Mouse (Mus musculus) megakaryocyte-erythroid progenitor cell, adult 5-6 weeks (primary cell): ENCODE measurements around the gene Sh3bp5. TPM values are rescaled to one million over a fixed set of nuclear protein-coding genes. Genes with fewer than 3 reads are reported as not detected.
A peak's percentile ranks its signal among the peaks of the same experiment; 100 is the strongest.
"Not testable (repeated sequence)": the region's sequence is repeated elsewhere in the genome, so short reads cannot be mapped to it uniquely, and the experiment has no call there.

Experiments
- ATAC-seq: replicated peaks from 2 replicates; pipeline ENCODE4 v1.8.0; 2016; ENCODE audit warnings: mild to moderate bottlenecking, inconsistent platforms; ENCODE audit not compliant: severe bottlenecking, poor library complexity, low FRiP score, low TSS enrichment
- total RNA-seq, 2 experiments: library from RNA; stranded (forward) in 1 of 2; stranded (reverse) in 1 of 2; fragments of 200-1000, 215-1000 nt in 1 of 2; fragments of >200 nt in 1 of 2; fragmentation: Nextera tagmentation in 1 of 2; gene quantifications; 2 replicates each; pipeline ENCODE4 v1.2.3; 2014 to 2017

The Sh3bp5 gene
- 1.1 and 2.3 TPM in 2 replicates for total RNA-seq (2014; fragmentation: Nextera tagmentation)
- 1.1 and 1.3 TPM in 2 replicates for total RNA-seq (2017)

DNA sequence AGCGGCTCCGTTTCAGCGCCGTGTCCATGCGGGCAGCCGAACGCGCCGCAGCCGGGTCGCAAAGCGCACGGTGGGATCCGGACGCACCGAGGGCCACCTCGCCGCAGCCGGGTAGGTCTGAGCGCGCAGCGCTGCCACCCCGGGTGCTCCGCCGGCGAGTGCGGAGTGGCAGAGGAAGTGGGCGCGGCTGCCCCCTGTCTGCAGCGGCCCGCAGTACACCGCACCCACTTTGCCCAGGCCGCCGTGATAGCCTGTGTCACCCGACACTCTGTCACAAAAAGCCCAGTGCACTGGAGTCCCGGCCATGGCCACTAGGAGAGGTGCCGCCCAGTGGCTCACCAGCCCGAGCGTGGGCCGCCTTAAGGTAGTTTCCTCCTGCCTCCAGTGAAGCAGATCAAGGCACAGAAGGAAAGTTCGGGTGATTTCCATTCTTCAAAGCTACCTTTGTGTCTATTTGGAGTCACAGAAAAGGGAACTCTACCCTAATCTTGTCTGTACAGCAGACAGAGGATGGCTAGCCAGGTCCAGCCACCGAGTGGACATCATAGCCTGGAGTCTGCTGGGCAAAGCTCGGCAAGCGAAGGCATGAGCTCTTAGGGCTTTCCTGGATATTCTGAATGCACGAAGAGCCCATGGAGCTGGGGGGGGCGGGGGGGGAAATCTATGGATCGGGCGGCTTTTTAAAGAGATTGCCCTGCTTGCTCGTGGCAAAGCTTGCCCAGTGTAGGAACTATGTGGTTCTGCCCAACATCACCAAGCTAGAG lies at the start of gene Sh3bp5:
Gene Sh3bp5, minus strand, starts transcription at position 149 of the 764 bp plus-strand sequence.
- peak; percentile 97 for ATAC-seq

DNA sequence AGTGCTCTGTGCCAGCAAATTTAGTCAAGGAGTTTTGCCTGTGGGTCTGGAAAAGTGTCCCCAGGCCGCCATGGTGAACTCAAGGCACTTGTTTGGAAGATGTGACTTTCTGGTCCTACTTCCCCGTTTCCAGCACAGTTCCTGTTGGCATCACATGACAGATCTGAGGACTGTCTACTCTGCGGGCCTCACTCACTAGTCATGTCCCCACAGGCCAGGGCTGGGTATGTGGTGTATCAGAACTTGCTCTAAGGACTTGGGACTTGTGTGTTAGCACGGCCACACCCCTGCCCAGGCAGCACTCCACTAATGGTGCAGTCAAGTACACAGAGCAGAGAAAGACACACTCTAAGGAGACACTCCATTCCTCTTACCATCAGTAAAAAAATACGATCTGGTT lies 46.5 kb upstream of the Sh3bp5 start:
- ATAC-seq: no peak

DNA sequence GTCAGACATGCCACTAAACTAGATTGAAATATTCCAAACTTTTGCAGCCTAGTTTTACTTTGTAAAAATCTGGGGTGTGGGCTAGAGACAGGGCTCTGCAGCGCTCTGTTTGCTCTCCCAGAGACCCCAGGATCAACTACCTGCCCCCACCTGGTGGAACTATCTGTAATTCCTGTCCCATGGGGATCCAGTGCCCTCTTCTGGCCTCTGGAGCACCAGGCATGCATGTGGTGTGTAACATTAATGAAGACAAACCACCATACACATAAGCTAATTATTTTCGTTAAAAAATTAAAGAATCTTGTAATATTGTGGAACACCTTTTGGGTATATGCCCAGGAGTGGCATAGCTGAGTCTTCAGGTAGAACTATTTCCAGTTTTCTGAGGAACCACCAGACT lies 37.4 kb upstream of the Sh3bp5 start:
- no peak for ATAC-seq

DNA sequence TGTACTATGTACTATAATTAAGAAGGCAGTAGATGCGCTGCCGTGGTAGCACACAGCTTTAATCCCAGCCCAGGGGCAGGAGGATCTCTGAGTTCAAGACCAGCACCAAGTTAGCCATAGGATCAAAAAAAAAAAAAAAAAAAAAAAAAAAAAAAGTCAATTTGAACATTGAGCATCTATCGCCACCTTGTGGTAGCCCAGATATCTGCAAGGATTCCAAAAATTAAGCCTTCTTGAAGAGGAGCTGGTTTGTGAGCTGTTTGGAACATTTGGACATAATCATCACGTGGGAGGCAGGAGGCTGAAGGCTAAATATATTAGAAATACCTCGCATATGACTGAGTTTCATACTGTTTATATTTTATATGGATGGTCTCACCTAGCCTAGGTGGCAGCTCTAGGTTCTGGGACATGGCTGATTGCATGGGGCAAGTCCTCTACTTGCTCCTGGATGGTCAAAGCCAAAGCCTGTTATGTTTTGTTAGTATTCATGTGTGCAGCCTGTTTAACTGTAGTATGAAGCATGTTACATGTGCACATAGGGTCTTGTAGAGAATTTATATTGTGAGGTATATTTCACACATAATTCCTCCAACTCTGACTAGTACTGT lies 36.7 kb upstream of the Sh3bp5 start:
- ATAC-seq: 0 out of 2 replicates have a peak, but pooled peaks have one; percentile 47

DNA sequence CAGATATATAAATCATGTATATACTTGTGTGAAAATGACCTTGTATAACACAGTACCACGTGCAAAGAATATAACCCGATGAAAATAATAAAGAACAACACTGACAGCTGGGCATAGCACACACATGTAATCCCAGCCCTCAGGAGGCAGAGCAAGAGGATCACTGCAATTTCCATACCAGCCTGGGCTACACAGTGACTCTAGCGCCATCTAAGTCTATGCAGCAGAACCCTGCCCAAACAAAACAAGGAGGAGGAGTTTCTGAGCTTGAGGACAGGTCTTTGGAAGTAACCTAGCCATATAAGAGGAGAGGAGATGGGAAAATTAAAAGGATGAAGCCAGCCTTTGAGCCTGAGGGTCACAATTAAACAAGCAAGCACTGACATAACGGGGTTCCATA lies 33.8 kb upstream of the Sh3bp5 start:
- ATAC-seq: no peak

DNA sequence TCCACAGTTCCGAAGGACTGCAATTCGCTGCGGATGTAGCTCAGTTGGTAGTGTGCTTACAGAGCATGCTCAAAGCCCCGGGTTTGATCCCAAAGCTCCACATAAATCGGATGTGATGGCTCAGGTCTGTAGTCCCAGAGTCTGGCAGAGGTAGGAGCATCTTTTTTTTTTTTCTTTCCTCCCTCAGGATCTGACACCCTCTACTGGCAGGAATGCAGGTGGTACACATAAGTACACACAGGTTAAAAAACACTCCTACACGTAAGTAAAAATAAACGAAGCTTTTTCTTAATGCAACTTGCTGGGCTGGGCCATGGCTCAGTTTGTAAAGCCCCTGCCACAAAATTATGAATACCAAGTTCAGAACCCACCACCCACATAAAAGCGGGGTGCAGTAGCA lies 28.3 kb upstream of the Sh3bp5 start:
- no peak for ATAC-seq

DNA sequence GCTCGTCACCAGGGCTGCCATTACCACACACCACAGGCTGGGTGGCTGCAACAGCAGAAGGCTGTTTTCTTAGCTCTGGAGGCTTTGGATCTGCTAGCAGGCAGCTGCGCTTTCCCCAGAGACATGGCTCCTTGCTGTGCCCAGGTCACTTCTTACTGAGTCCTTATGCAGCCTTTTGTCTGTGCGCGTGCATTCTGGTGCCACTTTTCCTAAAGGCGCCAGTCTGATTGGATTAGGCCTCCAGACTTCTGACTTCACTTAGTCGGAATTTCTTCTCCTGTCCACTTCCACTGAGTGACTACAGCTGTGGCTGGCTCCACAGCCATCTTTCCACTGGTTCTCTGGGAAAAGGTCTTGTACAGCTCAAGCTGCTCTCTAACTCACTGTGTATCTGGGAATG lies 27.0 kb upstream of the Sh3bp5 start:
- no peak for ATAC-seq

DNA sequence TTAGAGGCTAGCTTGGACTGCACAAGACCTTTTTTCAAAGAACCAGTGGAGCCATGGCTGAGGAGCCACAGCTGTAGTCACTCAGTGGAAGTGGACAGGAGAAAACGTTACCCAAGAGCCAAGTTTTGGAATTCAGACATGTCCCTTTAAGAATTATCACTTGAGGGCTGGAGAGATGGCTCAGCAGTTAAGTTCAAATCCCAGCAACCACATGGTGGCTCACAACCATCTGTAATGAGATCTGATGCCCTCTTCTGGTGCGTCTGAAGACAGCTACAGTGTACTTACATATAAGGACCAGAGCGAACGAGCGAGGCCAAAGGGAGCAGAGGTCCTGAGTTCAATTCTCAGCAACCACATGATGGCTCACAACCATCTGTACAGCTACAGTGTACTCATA lies 26.3 kb upstream of the Sh3bp5 start:
- not testable (repeated sequence) for ATAC-seq

DNA sequence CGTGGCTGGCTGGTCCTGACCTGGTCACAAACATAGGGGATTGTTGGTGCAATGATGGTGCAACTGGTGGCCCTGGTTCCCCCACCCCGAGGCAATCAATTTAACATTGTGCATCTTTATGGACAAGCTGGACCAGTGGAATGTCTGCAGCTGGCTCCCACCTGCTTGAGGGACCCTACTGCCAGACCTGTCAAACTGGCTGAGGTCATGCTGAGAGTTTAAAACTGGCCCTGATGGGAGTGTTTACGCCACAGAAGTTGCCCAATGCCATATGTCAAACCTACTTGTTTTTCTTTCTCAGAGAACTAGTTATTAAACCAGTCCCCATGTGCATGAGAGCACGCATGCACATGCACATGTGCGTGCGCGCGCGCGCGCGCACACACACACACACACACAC lies 22.1 kb upstream of the Sh3bp5 start:
- ATAC-seq: no peak

DNA sequence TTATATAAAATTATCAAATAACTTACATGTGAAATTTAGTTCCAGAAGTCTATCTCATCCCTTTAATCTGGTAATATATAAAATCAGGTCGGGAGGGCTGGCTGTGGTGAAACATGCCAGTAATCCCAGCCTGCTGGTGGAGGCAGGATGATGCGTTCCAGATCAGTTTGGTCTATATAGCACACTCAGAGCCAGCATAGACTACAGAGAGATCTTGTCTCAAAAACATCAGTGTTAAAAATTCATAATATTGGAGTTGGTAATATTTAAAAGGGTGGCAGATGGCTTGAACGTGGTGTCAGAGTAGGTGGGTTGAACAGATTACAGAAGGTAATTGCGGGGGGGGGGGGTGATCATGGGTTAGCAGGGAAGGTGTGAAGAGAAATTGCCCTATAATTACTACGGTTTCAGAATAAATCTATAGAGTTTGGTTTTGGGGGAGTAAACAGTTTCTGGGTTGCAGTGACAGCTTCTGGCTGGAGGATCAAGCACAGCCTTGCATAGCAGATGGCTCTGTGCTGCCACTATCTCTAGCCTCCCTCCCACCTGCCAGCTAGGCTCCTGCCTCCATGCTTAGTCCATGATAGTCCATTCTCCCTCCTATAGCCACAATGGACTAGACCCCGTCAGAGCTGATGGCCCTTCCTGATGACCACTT lies 20.3 kb upstream of the Sh3bp5 start:
- no peak for ATAC-seq

DNA sequence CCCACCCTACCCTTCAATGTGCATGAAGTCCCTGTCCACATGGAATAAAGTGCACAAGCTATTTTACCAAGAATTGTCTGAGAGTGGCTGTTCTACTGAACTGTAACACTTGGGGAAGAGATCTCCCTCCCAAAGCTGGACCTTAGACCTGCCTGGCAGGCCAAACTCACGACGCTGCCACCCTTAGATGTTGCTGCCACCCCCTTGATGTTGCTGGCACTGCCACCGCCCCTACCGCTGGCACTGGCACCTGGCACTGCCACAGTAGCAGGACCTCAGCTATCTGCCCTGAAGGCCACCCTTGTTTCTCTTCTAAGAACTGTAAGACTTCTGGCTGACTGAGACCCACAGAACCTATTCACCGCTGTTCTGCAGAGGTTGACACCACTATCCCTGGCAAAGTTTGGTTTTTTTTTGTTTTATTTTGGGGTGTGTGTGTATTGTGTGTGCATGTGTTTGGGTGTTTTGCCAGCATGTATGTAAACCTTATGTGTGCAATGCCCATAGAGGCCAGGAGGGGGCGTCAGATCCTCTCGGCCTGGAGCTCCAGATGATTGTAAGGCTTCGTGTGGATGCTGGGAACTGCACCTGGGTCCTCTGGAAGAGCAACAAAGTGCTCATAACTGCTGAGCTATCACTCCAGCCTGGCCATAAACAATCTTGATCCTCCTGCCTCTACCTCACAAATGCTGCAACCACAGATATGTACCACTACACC lies 19.1 kb upstream of the Sh3bp5 start:
- no peak for ATAC-seq

DNA sequence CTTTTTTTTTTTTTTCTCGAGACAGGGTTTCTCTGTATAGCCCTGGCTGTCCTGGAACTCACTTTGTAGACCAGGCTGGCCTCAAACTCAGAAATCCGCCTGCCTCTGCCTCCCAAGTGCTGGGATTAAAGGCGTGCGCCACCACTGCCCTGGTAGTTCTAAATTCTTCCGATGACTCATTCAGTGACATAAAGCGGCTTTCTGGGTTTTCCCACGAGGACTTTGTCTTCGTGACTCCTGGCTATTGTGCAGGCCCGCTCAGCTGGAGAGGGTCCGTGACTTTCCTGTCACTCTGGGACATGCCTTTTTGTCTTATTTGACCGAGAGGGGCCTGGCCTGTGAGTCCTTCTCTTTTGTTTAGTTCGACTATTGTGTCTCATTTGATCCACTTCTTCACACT lies 18.1 kb upstream of the Sh3bp5 start:
- ATAC-seq: not testable (repeated sequence)

DNA sequence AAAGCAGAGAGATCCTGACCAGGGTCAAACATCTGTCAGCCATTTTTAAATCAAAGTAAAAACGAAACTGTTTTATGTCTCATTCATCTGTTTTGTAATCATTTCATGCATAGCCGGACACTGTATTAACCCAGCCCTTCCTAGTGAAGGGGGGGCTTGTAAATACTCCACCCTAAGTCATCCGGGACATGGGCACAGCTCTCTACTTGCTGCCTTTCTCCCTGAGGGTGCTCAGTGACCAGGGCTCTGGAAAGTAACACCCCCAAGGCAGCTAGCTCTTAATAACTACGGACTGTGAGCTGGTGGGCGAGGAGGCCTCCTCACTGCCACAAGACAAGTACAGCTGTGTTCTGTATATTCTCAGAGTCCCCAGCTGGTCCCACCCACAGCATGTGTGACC lies 13.1 kb upstream of the Sh3bp5 start:
- no peak for ATAC-seq

DNA sequence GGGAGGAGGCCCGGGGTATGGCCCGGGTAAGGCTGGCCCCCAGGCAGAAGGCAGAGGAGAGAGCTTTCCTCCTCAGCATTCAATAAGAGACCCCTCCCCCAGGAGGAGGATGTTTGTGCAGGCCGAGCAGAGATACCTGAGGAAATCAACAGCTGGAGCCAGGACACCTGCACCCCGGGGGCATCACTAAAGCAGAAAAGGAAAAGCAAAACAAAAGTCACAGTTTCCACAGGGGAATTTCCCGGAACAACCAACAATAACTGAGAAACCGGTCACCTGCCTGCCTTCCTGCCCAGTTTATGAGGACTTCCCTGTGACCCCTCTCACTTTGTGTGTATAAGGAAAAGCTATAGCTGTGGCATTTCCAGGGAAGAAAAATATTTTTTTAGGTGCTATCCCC lies 7.7 kb upstream of the Sh3bp5 start:
- ATAC-seq: no peak

DNA sequence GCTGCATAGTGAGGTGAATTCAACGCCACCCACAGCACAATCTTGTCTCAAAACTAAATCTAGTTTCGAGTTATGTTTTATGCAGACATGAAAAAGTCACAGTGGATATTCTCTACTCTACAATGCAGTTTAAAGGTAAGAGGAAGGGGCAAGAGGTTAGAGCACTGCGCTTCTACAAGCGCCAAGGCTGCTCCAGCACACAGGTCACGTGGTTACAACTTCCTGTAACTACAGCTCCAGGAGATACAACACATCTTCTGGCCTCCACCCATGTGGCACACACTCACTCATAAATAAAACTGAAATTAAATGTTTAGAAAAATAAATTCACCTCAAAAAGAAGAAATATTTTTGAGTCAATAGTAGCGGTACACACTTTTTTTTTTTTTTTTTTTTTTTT lies 4.8 kb upstream of the Sh3bp5 start:
- ATAC-seq: no peak

DNA sequence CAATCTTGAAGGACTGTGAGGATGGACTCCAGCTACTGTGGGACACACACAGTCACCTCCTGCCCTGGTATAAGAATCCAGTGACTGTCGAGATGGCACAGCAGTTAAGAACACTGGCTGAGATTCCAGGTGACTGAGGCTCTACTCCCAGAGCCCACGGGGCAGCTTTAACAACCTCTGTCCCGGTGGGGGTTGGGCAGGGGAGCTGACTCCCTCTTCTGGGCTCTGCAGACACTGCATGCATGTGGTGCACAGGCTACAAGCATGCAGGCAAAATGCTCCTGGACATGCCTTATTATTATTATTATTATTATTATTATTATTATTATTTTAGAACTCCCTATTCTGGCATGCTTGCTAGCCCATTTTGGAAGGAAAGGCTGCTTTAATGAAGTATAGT lies 4.4 kb upstream of the Sh3bp5 start:
- ATAC-seq: no peak

DNA sequence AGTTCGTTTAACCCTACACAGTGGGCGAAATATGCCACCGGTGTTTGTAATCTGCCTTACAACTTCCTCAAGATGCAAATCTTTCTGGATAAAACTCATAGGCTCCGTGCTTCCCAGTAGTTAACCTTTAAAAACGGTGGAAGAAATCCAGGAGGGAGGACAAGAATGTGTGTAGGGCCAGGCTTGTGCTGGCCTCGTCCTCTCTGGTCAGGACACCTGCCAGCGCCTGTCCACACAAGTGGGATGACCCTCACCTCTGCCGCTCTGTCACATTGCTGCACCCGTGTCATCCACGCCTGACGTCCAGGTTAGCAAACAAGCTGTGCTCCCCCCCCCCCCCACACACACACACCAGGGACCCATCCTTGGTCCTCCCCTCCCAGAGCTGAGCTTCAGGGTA lies 3.4 kb upstream of the Sh3bp5 start:
- no peak for ATAC-seq

DNA sequence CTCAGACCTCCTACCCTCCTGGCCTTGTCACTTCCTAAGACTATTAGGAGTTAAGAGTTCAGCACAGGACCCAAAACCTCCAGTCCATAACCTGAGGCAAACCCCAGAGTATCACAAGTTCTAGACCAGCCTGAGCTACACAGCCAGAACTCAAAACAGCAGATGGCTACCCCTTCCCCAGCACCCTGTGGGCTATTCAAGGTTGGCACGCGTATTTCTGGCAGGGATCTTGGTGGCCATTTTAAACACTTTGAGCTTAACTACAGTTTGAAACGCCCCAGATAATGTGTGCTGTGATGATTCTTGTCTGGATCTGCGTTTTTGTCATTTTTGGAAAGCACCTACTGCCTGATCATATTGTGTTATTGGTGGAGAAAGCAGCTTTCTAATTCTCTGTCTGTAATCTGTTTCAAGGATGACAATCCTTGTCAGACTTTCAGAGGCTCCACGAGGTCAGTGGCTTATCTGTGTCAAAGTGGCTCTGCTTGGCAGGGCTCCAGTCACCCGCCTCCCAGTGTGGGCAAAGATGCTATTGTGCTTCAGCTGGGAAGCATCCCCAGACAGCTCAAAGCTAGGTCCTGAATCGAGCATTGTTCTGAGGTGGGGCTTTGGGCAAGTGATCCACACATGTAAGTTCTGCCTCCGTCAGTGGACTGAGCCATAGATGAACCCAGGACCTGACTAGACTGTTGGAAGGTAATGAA lies 2.1 kb upstream of the Sh3bp5 start:
- 0 out of 2 replicates have a peak, but pooled peaks have one; percentile 35 for ATAC-seq
